Mouse (Mus musculus): ENCODE measurements around the gene Myh14.

The Myh14 gene

DNA sequence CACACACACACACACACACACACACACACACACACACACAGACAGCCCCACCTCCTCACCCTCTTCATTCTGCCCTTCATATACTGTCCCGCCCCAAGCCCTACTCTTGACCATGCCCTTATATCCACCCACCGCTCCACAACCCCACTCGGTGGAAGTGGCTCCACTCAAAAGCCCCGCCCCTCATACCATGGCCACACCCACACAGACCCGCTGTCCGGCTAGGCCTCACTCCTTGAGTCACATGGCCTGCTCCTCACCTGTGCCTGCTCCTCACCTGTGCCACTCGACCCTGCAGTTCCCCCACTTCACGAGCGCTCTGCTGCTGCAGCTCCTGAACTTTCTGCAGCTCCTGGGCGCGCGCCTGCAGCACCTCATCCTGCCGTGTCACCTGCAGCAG lies 40.2 kb downstream of the Myh14 start:
- DNase-seq (ENCODE audit: low read depth), result no peak

DNA sequence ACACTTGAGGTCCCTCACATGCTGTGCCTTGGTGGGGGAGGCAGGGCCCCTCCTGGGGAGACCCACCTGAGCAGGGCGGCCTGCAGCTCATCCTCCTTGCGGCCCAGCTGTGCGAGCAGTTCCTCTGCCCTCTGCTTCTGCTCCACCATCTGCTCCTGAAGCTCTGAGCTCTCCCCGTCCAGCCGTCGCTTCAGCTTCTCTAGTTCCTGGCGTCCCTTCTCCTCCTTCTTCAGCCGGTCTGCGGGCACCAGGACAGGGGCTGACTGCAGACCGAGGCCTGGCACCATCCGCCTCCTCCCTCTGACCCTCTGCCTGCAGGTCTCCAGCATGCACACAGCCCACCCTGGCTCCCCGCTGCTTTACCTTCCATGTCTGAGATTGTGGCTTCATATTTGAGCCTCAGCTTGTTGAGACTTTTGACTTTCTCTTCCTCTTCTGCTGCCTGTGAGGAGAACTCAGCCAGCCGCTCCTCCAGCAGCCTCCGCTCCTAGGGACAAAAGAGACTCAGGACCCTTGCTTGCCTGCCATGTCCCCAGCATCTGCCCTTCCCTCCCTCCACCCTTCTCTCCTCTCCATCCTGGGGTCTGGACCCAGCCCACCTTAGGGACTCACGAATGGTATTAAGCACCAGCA lies 42.1 kb downstream of the Myh14 start:
- no peak for DNase-seq (ENCODE audit: low read depth)

GRCm38 (mm10) chr7:44626966-44627365 lies 43.7 kb downstream of the Myh14 start:
- no peak for DNase-seq (ENCODE audit: low read depth)

- DNase-seq (ENCODE audit: low read depth), result no peak
These were observed 44.6 kb downstream of the Myh14 start for GRCm38 (mm10) chr7:44626068-44626385.

- DNase-seq (ENCODE audit: low read depth), result no peak
These were observed 45.2 kb downstream of the Myh14 start for GRCm38 (mm10) chr7:44625241-44626067.

- no peak for DNase-seq (ENCODE audit: low read depth)
These were observed 45.8 kb downstream of the Myh14 start for GRCm38 (mm10) chr7:44624828-44625227.

GRCm38 (mm10) chr7:44624543-44624826 lies 46.2 kb downstream of the Myh14 start:
- DNase-seq (ENCODE audit: low read depth), result no peak

GRCm38 (mm10) chr7:44623714-44624542 lies 46.7 kb downstream of the Myh14 start:
- DNase-seq (ENCODE audit: low read depth), result no peak

- no peak for DNase-seq (ENCODE audit: low read depth)
These were observed 53.6 kb downstream of the Myh14 start for GRCm38 (mm10) chr7:44617059-44617458.

DNA sequence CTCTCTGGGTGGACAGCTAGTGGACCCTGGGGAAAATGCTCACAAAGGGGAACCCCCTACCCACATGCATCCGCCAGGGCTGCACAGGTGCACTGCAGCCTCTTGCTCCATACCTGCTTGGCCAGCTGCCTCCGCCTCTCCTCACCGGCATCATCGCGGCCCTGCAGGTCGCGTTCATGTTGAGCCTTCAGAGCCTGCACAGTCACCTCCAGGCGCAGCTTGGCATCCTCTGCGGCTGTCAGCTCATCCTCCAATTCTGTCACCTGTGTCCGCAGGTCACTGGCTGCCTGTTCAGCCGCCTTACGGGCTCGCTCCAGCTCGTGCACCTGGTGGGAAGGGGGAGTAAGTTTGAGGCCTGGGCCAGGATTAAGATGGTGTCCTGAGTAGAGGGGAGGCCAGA lies 54.7 kb downstream of the Myh14 start:
- DNase-seq (ENCODE audit: low read depth), result no peak

DNA sequence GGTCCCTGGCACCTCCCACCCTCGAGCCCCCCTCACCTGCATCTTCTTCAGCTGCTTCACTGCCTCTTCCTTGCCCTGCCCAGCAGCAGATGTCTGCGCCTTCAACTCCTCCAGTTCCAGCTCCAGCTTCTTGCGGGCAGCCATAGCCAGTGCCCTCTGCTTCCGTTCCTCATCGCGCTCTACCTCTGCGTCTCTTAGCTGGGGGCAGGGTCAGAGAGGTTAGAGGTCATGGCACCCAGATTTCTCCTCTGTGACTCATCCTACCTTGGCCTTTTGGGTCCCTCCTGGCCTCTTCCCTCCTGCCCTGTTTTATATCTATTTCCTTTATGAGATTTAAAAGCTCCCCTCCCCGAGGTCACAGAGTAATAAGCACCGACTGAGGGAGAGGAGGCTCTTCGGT lies 55.3 kb downstream of the Myh14 start:
- no peak for DNase-seq (ENCODE audit: low read depth)

- no peak for DNase-seq (ENCODE audit: low read depth)
These were observed 56.5 kb downstream of the Myh14 start for GRCm38 (mm10) chr7:44614041-44614688.

DNA sequence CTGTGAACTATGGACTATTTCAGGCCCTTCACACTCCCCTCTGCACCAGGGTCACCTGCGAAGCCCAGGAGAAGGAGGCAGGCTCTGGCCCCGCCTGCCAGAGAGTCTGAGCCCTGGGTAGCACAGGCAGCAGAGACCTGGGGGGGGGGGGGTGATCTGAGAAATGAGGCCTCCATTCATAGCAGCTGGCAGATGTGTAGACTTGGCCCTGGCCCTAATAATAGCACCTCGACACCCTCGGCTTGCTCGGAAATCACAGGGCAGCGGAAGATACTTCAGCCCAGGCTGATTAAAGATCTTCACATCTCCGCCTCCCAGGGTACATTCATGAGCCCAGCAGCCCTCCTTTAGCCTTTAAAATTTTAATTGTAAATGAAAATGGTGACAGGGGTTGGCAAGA lies 58.5 kb downstream of the Myh14 start:
- DNase-seq (ENCODE audit: low read depth), result no peak

GRCm38 (mm10) chr7:44606171-44606901 lies 64.3 kb downstream of the Myh14 start:
- no peak for DNase-seq (ENCODE audit: low read depth)

DNA sequence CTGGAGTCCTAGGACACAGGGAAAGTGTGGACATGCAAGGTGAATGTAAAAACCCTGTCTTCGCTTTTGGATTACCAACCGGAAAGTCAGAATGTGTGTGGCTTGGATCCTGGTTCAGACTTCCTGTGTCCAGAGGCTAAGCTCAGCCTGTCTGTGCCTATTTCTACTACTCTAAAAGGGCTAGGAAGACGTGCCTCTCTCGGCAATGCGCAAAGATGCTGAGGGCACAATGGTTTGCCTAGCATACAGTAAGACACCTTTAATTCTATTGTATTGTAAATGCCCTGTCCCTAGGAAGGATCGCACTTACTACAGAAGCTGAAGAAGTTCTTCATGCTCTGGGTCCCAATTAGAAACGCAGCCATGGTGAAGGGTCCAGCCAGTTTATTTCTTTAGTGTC lies 65.2 kb downstream of the Myh14 start:
- no peak for DNase-seq (ENCODE audit: low read depth)

DNA sequence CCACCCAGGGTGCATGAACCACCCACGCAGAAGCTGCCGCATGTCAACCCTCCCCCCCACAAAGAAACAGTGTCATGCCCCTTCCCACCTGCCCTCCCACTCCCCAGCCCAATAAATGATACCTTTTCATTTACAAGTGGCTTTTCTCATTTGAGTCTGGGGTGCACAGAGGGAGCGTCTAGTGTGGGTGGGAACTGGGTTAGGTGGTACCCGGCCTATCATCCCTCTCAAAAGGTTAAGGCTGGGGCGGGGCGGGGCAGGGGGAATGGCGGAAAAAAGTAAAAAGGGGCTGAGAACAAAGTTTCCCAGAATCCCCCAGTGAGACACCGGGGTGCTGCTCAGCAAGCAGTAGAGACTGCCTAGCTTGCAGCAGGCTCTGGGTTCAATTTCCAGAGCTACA lies 66.0 kb downstream of the Myh14 start:
- DNase-seq (ENCODE audit: low read depth), result no peak

- no peak for DNase-seq (ENCODE audit: low read depth)
These were observed 66.5 kb downstream of the Myh14 start for GRCm38 (mm10) chr7:44604139-44604606.

DNA sequence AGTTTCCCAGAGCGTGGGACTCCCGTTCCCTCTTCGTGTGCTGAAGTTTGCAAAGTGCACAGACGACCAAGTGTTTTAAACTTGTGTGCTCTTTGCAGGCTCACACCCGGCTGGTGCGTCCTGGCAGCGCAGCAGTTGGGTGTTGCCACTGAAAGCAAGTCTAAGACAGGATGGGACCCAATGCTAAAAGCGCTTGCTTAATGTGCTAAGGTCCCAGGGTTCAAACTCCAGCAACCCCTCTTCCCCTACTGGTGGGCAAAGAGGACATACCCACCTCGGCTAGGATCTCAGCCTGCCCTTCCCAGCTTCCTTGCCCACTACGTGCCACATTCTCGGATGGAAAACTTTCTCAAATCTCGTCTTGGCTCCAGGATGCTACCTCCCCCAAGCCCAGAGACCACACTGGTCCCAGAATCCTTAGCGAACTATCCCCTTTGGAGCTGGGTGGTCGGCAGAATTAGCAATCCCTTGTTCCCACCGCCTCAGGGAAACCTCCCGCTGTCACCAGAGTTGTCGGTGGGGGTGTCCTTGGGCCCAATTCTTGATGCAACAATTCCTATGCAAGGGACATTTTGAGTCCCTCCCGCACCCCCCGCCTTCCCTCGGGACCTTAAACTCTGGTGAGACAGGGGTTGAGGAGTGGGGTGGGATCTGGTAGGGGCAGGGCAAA lies 67.3 kb downstream of the Myh14 start:
- no peak for DNase-seq (ENCODE audit: low read depth)

GRCm38 (mm10) chr7:44602443-44602842 lies 68.2 kb downstream of the Myh14 start:
- DNase-seq (ENCODE audit: low read depth), result no peak

DNA sequence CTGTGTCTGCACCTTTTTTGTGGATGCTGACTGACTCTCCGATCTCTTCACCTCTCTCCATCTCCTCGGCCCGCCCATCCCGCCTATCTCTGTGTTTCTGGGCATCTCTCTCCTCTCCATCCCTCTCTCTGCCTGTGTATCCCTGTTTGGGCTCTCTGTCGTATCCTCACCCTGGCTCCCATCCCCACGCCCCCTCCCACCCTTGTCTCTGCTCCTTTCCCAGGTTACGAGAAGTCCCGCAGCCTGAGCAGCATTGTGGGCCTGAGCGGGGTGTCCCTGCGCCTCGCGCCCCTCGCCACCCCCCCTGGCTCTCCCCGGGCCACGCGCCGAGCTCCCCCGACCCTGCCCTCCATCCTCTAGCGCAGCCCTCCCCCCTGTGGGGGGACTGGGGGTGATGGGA lies 69.0 kb downstream of the Myh14 start:
- no peak for DNase-seq (ENCODE audit: low read depth)

- DNase-seq (ENCODE audit: low read depth), result no peak
These were observed 69.9 kb downstream of the Myh14 start for GRCm38 (mm10) chr7:44600691-44601262.

Measured in c-Kit-positive CD71-positive TER-119-negative erythroid progenitor cells, embryonic 14.5 days (primary cell).